Mouse (Mus musculus) CH12.LX (cell line): ENCODE data around the gene Grin1. TPM values are rescaled to one million over a fixed set of nuclear protein-coding genes. Genes with fewer than 3 reads are reported as not detected.

Source experiments
- DNase-seq: peaks from one replicate; pipeline ENCODE4 v3.0.0-alpha.2; 2013; ENCODE audit errors: extremely low read depth
- H3K27ac ChIP-seq: 2 replicates; pipeline ENCODE4 v1.5.1; 2012; ENCODE audit warnings: low read depth, mild to moderate bottlenecking, control low read depth, moderate library complexity; ENCODE audit not compliant: insufficient read depth
- H3K27me3 ChIP-seq: replicated peaks from 2 replicates; pipeline ENCODE3; 2012; ENCODE audit warnings: inconsistent platforms
- H3K36me3 ChIP-seq, 2 experiments: replicated peaks in 1 of 2; 2 replicates each; pipeline versions ENCODE3 to v1.6.1; 2012; ENCODE audit warnings: inconsistent platforms in 1 of 2, low read length in 1 of 2, mild to moderate bottlenecking in 1 of 2, mixed read lengths in 1 of 2, moderate library complexity in 1 of 2; ENCODE audit not compliant: control insufficient read depth in 1 of 2, insufficient read depth in 1 of 2
- H3K4me1 ChIP-seq, 2 experiments: 2 replicates each; pipeline ENCODE4 v1.6.1; 2012; ENCODE audit warnings: inconsistent platforms in 1 of 2, moderate library complexity in 1 of 2; ENCODE audit not compliant: insufficient read depth in 2 of 2, control insufficient read depth in 1 of 2
- H3K4me2 ChIP-seq: 2 replicates; pipeline ENCODE4 v1.6.1; 2012; ENCODE audit warnings: low read depth, mild to moderate bottlenecking, control low read depth; ENCODE audit not compliant: poor library complexity, insufficient read depth, severe bottlenecking
- H3K4me3 ChIP-seq, 3 experiments: fragments of 150-350 bp in 1 of 3; sonication (generic) in 1 of 3; replicated peaks in 1 of 3; 2 replicates each; pipeline versions ENCODE3 to v1.5.1; 2011 to 2012; ENCODE audit warnings: low read depth in 2 of 3, low read length in 2 of 3, mild to moderate bottlenecking in 2 of 3, moderate library complexity in 2 of 3, control low read depth in 1 of 3, improper control_type of control experiment in 1 of 3, inconsistent platforms in 1 of 3, mixed read lengths in 1 of 3; ENCODE audit not compliant: poor library complexity in 1 of 3
- H3K79me2 ChIP-seq: replicated peaks from 2 replicates; pipeline ENCODE4 v1.6.1; 2012; ENCODE audit warnings: mild to moderate bottlenecking, moderate library complexity; ENCODE audit not compliant: control insufficient read depth, poor library complexity, insufficient read depth, severe bottlenecking; ENCODE audit errors: extremely low read depth
- H3K9ac ChIP-seq: 2 replicates; pipeline ENCODE4 v1.6.1; 2012; ENCODE audit warnings: low read depth, mild to moderate bottlenecking, control low read depth, moderate library complexity; ENCODE audit not compliant: insufficient read depth
- H3K9me3 ChIP-seq: replicated peaks from 2 replicates; pipeline ENCODE3; 2012; ENCODE audit warnings: low read length, inconsistent platforms, mixed read lengths
- BHLHE40 ChIP-seq: IDR thresholded peaks from 2 replicates; pipeline ENCODE4 v1.6.1; 2011; ENCODE audit warnings: mild to moderate bottlenecking, low read depth, low read length, improper control_type of control experiment
- CHD1 ChIP-seq: IDR thresholded peaks from 2 replicates; pipeline ENCODE4 v1.6.1; 2012; ENCODE audit warnings: low read depth, low read length, improper control_type of control experiment, inconsistent platforms
- CTCF ChIP-seq, 2 experiments: IDR thresholded peaks in 1 of 2; conservative IDR thresholded peaks in 1 of 2; 2 replicates each; pipeline ENCODE4 v1.5.1; 2011 to 2012; ENCODE audit warnings: low read depth in 2 of 2, low read length in 2 of 2, improper control_type of control experiment in 1 of 2, inconsistent platforms in 1 of 2, mild to moderate bottlenecking in 1 of 2, moderate library complexity in 1 of 2
- E2F4 ChIP-seq: IDR thresholded peaks from 2 replicates; pipeline ENCODE4 v1.6.1; 2011; ENCODE audit warnings: low read depth, low read length, improper control_type of control experiment; ENCODE audit not compliant: insufficient replicate concordance
- ELF1 ChIP-seq: IDR thresholded peaks from 2 replicates; pipeline ENCODE4 v1.6.1; 2014; ENCODE audit warnings: low read depth, mild to moderate bottlenecking, inconsistent platforms, low read length, improper control_type of control experiment
- EP300 ChIP-seq: IDR thresholded peaks from 2 replicates; pipeline ENCODE4 v1.6.1; 2011; ENCODE audit warnings: low read length, improper control_type of control experiment
- ETS1 ChIP-seq: conservative IDR thresholded peaks from 2 replicates; pipeline ENCODE4 v1.6.1; 2012; ENCODE audit warnings: low read depth, mild to moderate bottlenecking, inconsistent platforms, low read length, improper control_type of control experiment, moderate library complexity
- GABPA ChIP-seq: IDR thresholded peaks from 2 replicates; pipeline ENCODE4 v1.6.1; 2012; ENCODE audit warnings: low read depth, low read length, improper control_type of control experiment, inconsistent platforms; ENCODE audit not compliant: insufficient replicate concordance
- IRF4 ChIP-seq: IDR thresholded peaks from 2 replicates; pipeline ENCODE4 v1.6.1; 2014; ENCODE audit warnings: low read depth, mild to moderate bottlenecking, inconsistent platforms, low read length, improper control_type of control experiment
- JUN ChIP-seq: IDR thresholded peaks from 2 replicates; pipeline ENCODE4 v1.6.1; 2011; ENCODE audit warnings: low read depth, mild to moderate bottlenecking, low read length, improper control_type of control experiment, moderate library complexity; ENCODE audit not compliant: insufficient read depth
- JUND ChIP-seq: conservative IDR thresholded peaks from 2 replicates; pipeline ENCODE4 v1.6.1; 2011; ENCODE audit warnings: low read depth, low read length, improper control_type of control experiment
- KAT2A ChIP-seq: IDR thresholded peaks from 2 replicates; pipeline ENCODE4 v1.6.1; 2012; ENCODE audit warnings: low read length, improper control_type of control experiment, inconsistent platforms; ENCODE audit not compliant: insufficient replicate concordance
- MAFK ChIP-seq: IDR thresholded peaks from 2 replicates; pipeline ENCODE4 v1.6.1; 2011; ENCODE audit warnings: low read length, improper control_type of control experiment; ENCODE audit not compliant: insufficient replicate concordance
- MAX ChIP-seq: IDR thresholded peaks from 2 replicates; pipeline ENCODE4 v1.6.1; 2011; ENCODE audit warnings: low read length, improper control_type of control experiment
- MAZ ChIP-seq: IDR thresholded peaks from 2 replicates; pipeline ENCODE4 v1.6.1; 2012; ENCODE audit warnings: low read depth, mild to moderate bottlenecking, inconsistent platforms, low read length, improper control_type of control experiment, moderate library complexity
- MEF2A ChIP-seq: IDR thresholded peaks from 2 replicates; pipeline ENCODE4 v1.6.1; 2014; ENCODE audit warnings: low read depth, mild to moderate bottlenecking, inconsistent platforms, low read length, improper control_type of control experiment, borderline replicate concordance
- MXI1 ChIP-seq: IDR thresholded peaks from 2 replicates; pipeline ENCODE4 v1.6.1; 2011; ENCODE audit warnings: mild to moderate bottlenecking, low read depth, low read length, improper control_type of control experiment
- NRF1 ChIP-seq: IDR thresholded peaks from 2 replicates; pipeline ENCODE4 v1.6.1; 2014; ENCODE audit warnings: low read depth, mild to moderate bottlenecking, inconsistent platforms, low read length, improper control_type of control experiment, moderate library complexity
- PAX5 ChIP-seq: IDR thresholded peaks from 2 replicates; pipeline ENCODE4 v1.6.1; 2012; ENCODE audit warnings: low read length, inconsistent platforms, mixed read lengths
- POLR2A ChIP-seq: IDR thresholded peaks from 2 replicates; pipeline ENCODE4 v1.6.1; 2011; ENCODE audit warnings: low read depth, mild to moderate bottlenecking, improper control_type of control experiment, low read length
- RCOR1 ChIP-seq: conservative IDR thresholded peaks from 2 replicates; pipeline ENCODE4 v1.6.1; 2012; ENCODE audit warnings: low read depth, mild to moderate bottlenecking, inconsistent platforms, low read length, improper control_type of control experiment
- SIN3A ChIP-seq: IDR thresholded peaks from 2 replicates; pipeline ENCODE4 v1.6.1; 2012; ENCODE audit warnings: low read length, improper control_type of control experiment, inconsistent platforms
- SMC3 ChIP-seq: IDR thresholded peaks from 2 replicates; pipeline ENCODE4 v1.6.1; 2011; ENCODE audit warnings: low read depth, low read length, improper control_type of control experiment
- TCF12 ChIP-seq: IDR thresholded peaks from 2 replicates; pipeline ENCODE4 v1.6.1; 2014; ENCODE audit warnings: low read depth, mild to moderate bottlenecking, inconsistent platforms, low read length, improper control_type of control experiment
- UBTF ChIP-seq: IDR thresholded peaks from 2 replicates; pipeline ENCODE4 v1.6.1; 2012; ENCODE audit warnings: low read depth, mild to moderate bottlenecking, inconsistent platforms, low read length, improper control_type of control experiment, moderate library complexity
- USF1 ChIP-seq: IDR thresholded peaks from 2 replicates; pipeline ENCODE4 v1.6.1; 2014; ENCODE audit warnings: low read depth, mild to moderate bottlenecking, inconsistent platforms, low read length, improper control_type of control experiment
- ZC3H11A ChIP-seq: IDR thresholded peaks from 2 replicates; pipeline ENCODE4 v1.6.1; 2012; ENCODE audit warnings: low read depth, mild to moderate bottlenecking, inconsistent platforms, low read length, improper control_type of control experiment
- ZKSCAN1 ChIP-seq: IDR thresholded peaks from 2 replicates; pipeline ENCODE4 v1.6.1; 2012; ENCODE audit warnings: low read depth, inconsistent platforms, low read length, improper control_type of control experiment, borderline replicate concordance
- dilution Hi-C: fragments of 300-500 bp; cut with MboI; formaldehyde crosslinking; loops from 2 replicates; pipeline ENCODE4 v1.14.3; 2020; ENCODE audit warnings: low sequenced_read_pairs; ENCODE audit not compliant: extremely low pct_unique_long_range_greater_than_20kb, extremely low pct_ligation_motif_present
- in situ Hi-C: fragments of 300-500 bp; cut with MboI; formaldehyde crosslinking; loops from 3 replicates; pipeline ENCODE4 v1.14.3; 2019; ENCODE audit warnings: low sequenced_read_pairs, low pct_ligation_motif_present, low pct_unique_long_range_greater_than_20kb, mixed read lengths
- polyA plus RNA-seq: library from polyadenylated mRNA; unstranded; fragments of >175 nt; gene quantifications from 2 replicates; pipeline ENCODE4 v1.2.1, GENCODE M21; 2012; ENCODE audit warnings: low read depth; ENCODE audit not compliant: insufficient read length
- total RNA-seq, 2 experiments: library from RNA; depleted of rRNA; stranded (reverse); fragments of 300-350 nt in 1 of 2; fragments of >200 nt in 1 of 2; gene quantifications; 2 replicates each; pipeline ENCODE4 v1.2.3; 2012 to 2014

Grin1 gene
- total and polyA plus RNA-seq, 3 experiments = 0.06 to 0.36 (median 0.17) TPM

DNA sequence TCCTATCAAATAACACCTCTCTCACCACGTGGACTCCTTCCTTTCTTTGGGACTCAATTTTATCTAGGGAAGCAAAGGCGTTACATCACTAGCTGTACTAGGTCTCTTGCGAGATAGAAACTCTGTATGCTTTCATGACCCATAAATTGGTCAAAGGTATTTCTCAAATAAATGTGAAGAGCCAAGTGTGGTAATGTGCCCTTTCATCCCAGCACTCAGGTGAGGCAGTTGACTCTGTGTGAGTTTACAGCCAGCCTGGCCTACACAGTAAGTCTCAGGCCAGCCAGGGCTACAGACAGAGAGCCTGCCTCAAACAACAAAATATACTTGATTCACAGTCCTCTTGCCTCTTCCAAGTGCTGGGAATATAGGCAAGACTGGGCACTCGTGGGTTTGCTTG, 40.9 kb upstream of the Grin1 start:
- Histone ChIP-seq H3K4me2 (no peak overlapping the region), H3K27me3 (no peaks in the 10 kb centered on the region), H3K36me3 (peaks cover 20 to 59% of the 10 kb centered on the region in 2 experiments), H3K79me2 (no peaks in the 10 kb centered on the region), H3K9me3 (no peaks in the 10 kb centered on the region), H3K9ac (no peak overlapping the region), H3K27ac (no peak overlapping the region), H3K4me3 (no peak overlapping the region), H3K4me1 (peaks cover 11 to 27% of the 10 kb centered on the region in 2 experiments)
- no peak for DNase-seq
- TF ChIP-seq JUN (no peak), ZKSCAN1 (no peak), IRF4 (no peak), SIN3A (no peak), CHD1 (no peak), MAZ (no peak), ZC3H11A (no peak), EP300 (no peak), GABPA (no peak), MXI1 (no peak), RCOR1 (no peak), USF1 (no peak), CTCF (conservative IDR thresholded peaks at IDR 0.05 in 1 of 2, IDR thresholded peaks at IDR 0.05 in 1 of 2; ENCODE audit: low read depth in 2 of 2, low read length in 2 of 2) (no peak), MAFK (no peak), MAX (no peak), TCF12 (no peak)
- in situ Hi-C loops = no loop called here
- dilution Hi-C loops = no loop called here

DNA sequence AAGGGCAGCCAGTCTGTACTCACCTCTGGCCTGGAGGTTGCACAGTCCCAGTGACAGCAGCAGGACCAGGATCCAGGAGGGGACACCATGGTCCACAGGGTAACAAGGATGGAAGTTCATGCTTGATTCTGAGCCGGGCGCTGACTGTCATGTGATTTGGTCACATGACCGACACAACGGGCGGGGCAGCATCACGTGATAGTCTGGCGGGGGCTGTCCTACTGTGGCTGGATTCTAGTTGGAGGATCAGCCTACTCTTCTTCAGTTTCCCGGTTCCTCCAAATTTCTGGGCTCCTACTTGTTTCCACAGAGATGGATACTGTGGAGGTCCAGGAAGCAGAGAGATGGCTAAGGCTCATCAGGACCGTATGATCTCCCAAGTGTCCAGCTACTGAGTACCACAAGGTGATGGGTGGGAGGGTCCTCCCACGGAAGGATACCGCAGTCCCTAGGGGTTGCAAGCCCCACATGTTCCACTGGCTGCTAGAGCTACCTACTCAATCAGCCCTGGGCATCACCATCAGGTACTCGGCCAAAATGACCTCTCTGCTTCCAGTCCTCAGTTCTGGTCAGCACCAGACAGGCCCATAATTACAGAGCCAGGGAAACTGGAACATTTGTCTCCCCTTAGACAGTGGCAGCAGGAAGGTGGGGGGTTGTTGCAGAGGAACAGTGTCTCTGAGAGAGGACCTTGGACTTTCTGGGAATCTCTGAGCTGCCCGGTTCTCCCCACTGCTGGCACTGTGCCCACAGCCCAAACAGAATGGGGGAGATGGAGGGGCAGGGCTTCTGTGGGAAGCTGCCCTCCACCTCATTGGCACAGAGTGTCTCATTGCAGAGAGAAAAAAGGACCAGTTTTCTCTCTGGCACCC, 37.5 kb upstream of the Grin1 start, which contains the start of gene Dpp7:
Dpp7 (minus strand) TSS at position 152 of the 872 bp plus-strand sequence.
- Histone ChIP-seq H3K9me3 (no peaks in the 10 kb centered on the region), H3K27ac (no peak within 1 kb of the TSS)
- in situ Hi-C loops = no loop called here
- TF ChIP-seq GABPA (no peak), ZC3H11A (no peak), MEF2A (0 out of 2 replicates have a peak, but pooled peaks have one; percentile 10), CTCF (conservative IDR thresholded peaks at IDR 0.05 in 1 of 2, IDR thresholded peaks at IDR 0.05 in 1 of 2; ENCODE audit: low read depth in 2 of 2, low read length in 2 of 2) (no peak), BHLHE40 (peak; percentile 95), NRF1 (no peak), POLR2A (no peak; the same call in 1 of the 2 replicates), MAZ (peak; percentile 91), MAX (peak; percentile 96), EP300 (peak; percentile 39; the same call in 1 of the 2 replicates), ETS1 (no peak), KAT2A (0 out of 2 replicates have a peak, but pooled peaks have one; percentile 37), ELF1 (no peak; the same call in 1 of the 2 replicates), UBTF (no peak), JUND (no peak), E2F4 (no peak), RCOR1 (no peak), MAFK (no peak), JUN (no peak), SMC3 (no peak), PAX5 (no peak), CHD1 (no peak)

More for the DNA sequence above, 37.5 kb upstream of the Grin1 start, which contains the start of gene Dpp7:
- no peaks in the 10 kb centered on the region for H3K27me3 ChIP-seq
- peak within 1 kb of the TSS; percentile 67 to 91 (median 81) for H3K4me3 ChIP-seq
- DNase-seq = peak; percentile 90
- no peaks in the 10 kb centered on the region for H3K79me2 ChIP-seq
- H3K4me1 ChIP-seq = peaks cover 9 to 30% of the 10 kb centered on the region in 2 experiments
- peak within 1 kb of the TSS; percentile 46 for H3K9ac ChIP-seq
- H3K36me3 ChIP-seq = peaks cover 32 to 62% of the 10 kb centered on the region in 2 experiments
- dilution Hi-C loops = no loop called here
- peak within 1 kb of the TSS; percentile 84 for H3K4me2 ChIP-seq
